Mouse (Mus musculus): ENCODE data around the gene Flywch1. TPM values are rescaled to one million over a fixed set of nuclear protein-coding genes. Genes with fewer than 3 reads are reported as not detected.
A peak's percentile ranks its signal among the peaks of the same experiment; 100 is the strongest.

Flywch1 gene
- polyA plus RNA-seq (2015; fragmentation: Nextera tagmentation; extraction: Ambion mirVana): 24.2 and 27.3 TPM in 2 replicates

DNA sequence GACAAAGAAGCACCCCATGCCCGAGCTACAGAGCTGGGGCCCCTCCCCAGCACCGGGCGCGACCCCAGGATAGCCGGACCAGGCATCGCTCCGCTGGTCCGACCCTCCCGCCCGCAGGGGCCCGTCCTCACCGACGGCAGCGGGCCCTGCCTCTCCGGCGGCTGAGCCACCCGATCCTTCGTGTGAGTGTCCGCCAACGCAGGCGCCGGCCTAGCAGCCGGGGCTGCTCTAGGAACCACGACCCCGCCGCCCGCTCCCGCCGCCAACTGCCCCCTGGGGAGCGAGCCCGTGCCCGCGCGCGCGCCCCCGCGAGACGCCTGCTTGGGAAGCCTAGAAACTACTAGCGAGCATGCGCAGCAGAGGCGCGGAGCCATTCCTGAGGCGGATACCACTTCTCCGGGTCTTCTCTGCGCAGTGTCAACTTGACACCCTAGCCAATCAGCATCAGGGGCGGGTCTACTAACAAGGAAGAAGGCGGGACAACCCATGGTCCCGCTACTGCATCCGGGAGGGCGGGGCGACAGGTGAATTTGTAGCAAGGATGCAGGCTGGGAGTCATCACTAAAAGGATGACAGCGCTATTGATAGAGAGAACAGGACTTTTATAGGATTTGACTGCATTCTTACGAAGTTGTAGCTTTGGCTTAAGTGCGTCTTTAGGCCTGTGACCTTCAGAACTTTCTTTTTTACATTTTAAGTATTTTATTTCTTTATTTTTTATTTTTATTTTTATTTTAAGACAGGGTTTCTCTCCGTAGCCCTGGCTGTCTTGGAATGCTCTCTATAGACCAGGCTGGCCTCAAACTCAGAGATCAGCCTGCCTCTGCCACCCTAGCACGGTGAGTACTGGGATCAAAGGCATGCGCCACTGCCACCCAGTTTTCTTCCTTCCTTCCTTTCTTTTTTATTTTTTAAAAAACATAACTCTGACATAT, at the start of gene Flywch1:
Gene Flywch1 (minus strand): TSS at position 319 of the 935 bp plus-strand sequence.
- TF ChIP-seq EP300 (optimal IDR thresholded peaks at IDR 0.05) (no peak), CTCF (IDR thresholded peaks at IDR 0.05; ENCODE audit: low read depth) (no peak; the same call in 1 of the 2 replicates)
- Histone ChIP-seq H3K4me3 (ENCODE audit: low read depth, low read length) (peak within 1 kb of the TSS; percentile 66), H3K36me3 (ENCODE audit: control insufficient read depth, insufficient read depth, low read length) (peaks cover 2% of the 10 kb centered on the region; the same call in 1 of the 2 replicates), H3K4me1 (replicated peaks; ENCODE audit: control insufficient read depth, insufficient read depth) (no peaks in the 10 kb centered on the region), H3K27ac (replicated peaks) (peak within 1 kb of the TSS; percentile 72), H3K9me3 (ENCODE audit: control insufficient read depth, low read length) (no peaks in the 10 kb centered on the region), H3K27me3 (ENCODE audit: control insufficient read depth, insufficient read depth, low read length) (no peaks in the 10 kb centered on the region), H3K9ac (ENCODE audit: low read length) (peak within 1 kb of the TSS; percentile 83), H3K4me2 (replicated peaks; ENCODE audit: low read depth) (peak within 1 kb of the TSS; percentile 80)
- ATAC-seq (ENCODE audit: low FRiP score, low TSS enrichment) (peak; percentile 98), DNase-seq (ENCODE audit: low spot score) (peak; percentile 97)
- WGBS: 3% methylated on average over 53 of the region's 58 CpGs

- no peak for ATAC-seq (ENCODE audit: low FRiP score, low TSS enrichment)
- Histone ChIP-seq H3K27me3 (ENCODE audit: control insufficient read depth, insufficient read depth, low read length) (no peaks in the 10 kb centered on the region), H3K9me3 (ENCODE audit: control insufficient read depth, low read length) (peaks cover 7% of the 10 kb centered on the region; the same call in 1 of the 2 replicates), H3K4me1 (replicated peaks; ENCODE audit: control insufficient read depth, insufficient read depth) (no peaks in the 10 kb centered on the region), H3K4me2 (replicated peaks; ENCODE audit: low read depth) (no peak overlapping the region), H3K36me3 (ENCODE audit: control insufficient read depth, insufficient read depth, low read length) (peaks cover 75% of the 10 kb centered on the region), H3K4me3 (ENCODE audit: low read depth, low read length) (no peak overlapping the region), H3K9ac (ENCODE audit: low read length) (no peak overlapping the region), H3K27ac (replicated peaks) (no peak overlapping the region)
- DNase-seq (ENCODE audit: low spot score): no peak
- no peak for TF ChIP-seq EP300 (optimal IDR thresholded peaks at IDR 0.05)
- TF ChIP-seq CTCF (IDR thresholded peaks at IDR 0.05; ENCODE audit: low read depth): no peak
- WGBS: 91% methylated on average over 5 of the region's 5 CpGs
Measured at GRCm38 (mm10) chr17:23820731-23821130, 49.3 kb upstream of the Flywch1 start.

GRCm38 (mm10) chr17:23819235-23819634, 47.8 kb upstream of the Flywch1 start:
- Histone ChIP-seq H3K27me3 (ENCODE audit: control insufficient read depth, insufficient read depth, low read length) (no peaks in the 10 kb centered on the region), H3K27ac (replicated peaks) (no peak overlapping the region), H3K36me3 (ENCODE audit: control insufficient read depth, insufficient read depth, low read length) (peaks cover 80% of the 10 kb centered on the region), H3K4me2 (replicated peaks; ENCODE audit: low read depth) (no peak overlapping the region), H3K4me1 (replicated peaks; ENCODE audit: control insufficient read depth, insufficient read depth) (no peaks in the 10 kb centered on the region), H3K4me3 (ENCODE audit: low read depth, low read length) (no peak overlapping the region), H3K9ac (ENCODE audit: low read length) (no peak overlapping the region), H3K9me3 (ENCODE audit: control insufficient read depth, low read length) (peaks cover 7% of the 10 kb centered on the region; the same call in 1 of the 2 replicates)
- 98% methylated on average over 25 of the region's 25 CpGs for WGBS
- TF ChIP-seq EP300 (optimal IDR thresholded peaks at IDR 0.05) (no peak), CTCF (IDR thresholded peaks at IDR 0.05; ENCODE audit: low read depth) (no peak)
- ATAC-seq (ENCODE audit: low FRiP score, low TSS enrichment) (no peak), DNase-seq (ENCODE audit: low spot score) (no peak)

GRCm38 (mm10) chr17:23818579-23818978, 47.2 kb upstream of the Flywch1 start:
- no peaks in the 10 kb centered on the region for H3K27me3 ChIP-seq (ENCODE audit: control insufficient read depth, insufficient read depth, low read length)
- ATAC-seq (ENCODE audit: low FRiP score, low TSS enrichment) (no peak), DNase-seq (ENCODE audit: low spot score) (no peak)
- WGBS: 98% methylated on average over 8 of the region's 8 CpGs
- no peak overlapping the region for H3K4me3 ChIP-seq (ENCODE audit: low read depth, low read length)
- peaks cover 7% of the 10 kb centered on the region; the same call in 1 of the 2 replicates for H3K9me3 ChIP-seq (ENCODE audit: control insufficient read depth, low read length)
- H3K9ac ChIP-seq (ENCODE audit: low read length): no peak overlapping the region
- TF ChIP-seq CTCF (IDR thresholded peaks at IDR 0.05; ENCODE audit: low read depth) (no peak), EP300 (optimal IDR thresholded peaks at IDR 0.05) (no peak)
- H3K4me1 ChIP-seq (replicated peaks; ENCODE audit: control insufficient read depth, insufficient read depth): no peaks in the 10 kb centered on the region
- no peak overlapping the region for H3K4me2 ChIP-seq (replicated peaks; ENCODE audit: low read depth)
- no peak overlapping the region for H3K27ac ChIP-seq (replicated peaks)
- peaks cover 82% of the 10 kb centered on the region for H3K36me3 ChIP-seq (ENCODE audit: control insufficient read depth, insufficient read depth, low read length)

DNA sequence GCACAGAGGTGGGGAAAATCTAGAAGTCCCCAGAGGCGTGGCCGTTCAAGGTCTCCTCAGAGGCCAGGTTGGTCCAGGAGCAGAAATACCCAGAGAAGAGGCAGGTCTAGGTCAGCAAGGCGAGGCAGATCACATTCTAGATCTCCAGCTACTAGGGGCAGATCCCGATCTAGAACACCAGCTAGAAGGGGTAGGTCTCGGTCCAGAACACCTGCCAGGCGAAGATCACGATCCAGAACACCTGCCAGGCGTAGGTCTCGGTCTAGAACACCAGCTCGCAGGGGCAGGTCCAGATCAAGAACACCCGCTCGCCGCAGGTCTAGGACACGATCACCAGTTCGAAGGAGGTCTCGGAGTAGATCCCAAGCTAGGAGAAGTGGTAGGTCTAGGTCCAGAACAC, 44.2 kb upstream of the Flywch1 start:
- H3K4me3 ChIP-seq (ENCODE audit: low read depth, low read length): no peak overlapping the region
- no peak for TF ChIP-seq EP300 (optimal IDR thresholded peaks at IDR 0.05)
- no peak for TF ChIP-seq CTCF (IDR thresholded peaks at IDR 0.05; ENCODE audit: low read depth)
- WGBS: 98% methylated on average over 16 of the region's 16 CpGs
- no peaks in the 10 kb centered on the region for H3K27me3 ChIP-seq (ENCODE audit: control insufficient read depth, insufficient read depth, low read length)
- no peaks in the 10 kb centered on the region for H3K4me1 ChIP-seq (replicated peaks; ENCODE audit: control insufficient read depth, insufficient read depth)
- ATAC-seq (ENCODE audit: low FRiP score, low TSS enrichment): no peak
- peaks cover 7% of the 10 kb centered on the region; the same call in 1 of the 2 replicates for H3K9me3 ChIP-seq (ENCODE audit: control insufficient read depth, low read length)
- H3K27ac ChIP-seq (replicated peaks): no peak overlapping the region
- DNase-seq (ENCODE audit: low spot score): no peak
- H3K4me2 ChIP-seq (replicated peaks; ENCODE audit: low read depth): no peak overlapping the region
- peaks cover 73% of the 10 kb centered on the region for H3K36me3 ChIP-seq (ENCODE audit: control insufficient read depth, insufficient read depth, low read length)
- H3K9ac ChIP-seq (ENCODE audit: low read length): no peak overlapping the region

GRCm38 (mm10) chr17:23807918-23808317, 36.5 kb upstream of the Flywch1 start:
- peaks cover 30% of the 10 kb centered on the region for H3K36me3 ChIP-seq (ENCODE audit: control insufficient read depth, insufficient read depth, low read length)
- H3K9ac ChIP-seq (ENCODE audit: low read length): no peak overlapping the region
- H3K27ac ChIP-seq (replicated peaks): no peak overlapping the region
- TF ChIP-seq EP300 (optimal IDR thresholded peaks at IDR 0.05): no peak
- no peak for TF ChIP-seq CTCF (IDR thresholded peaks at IDR 0.05; ENCODE audit: low read depth)
- H3K9me3 ChIP-seq (ENCODE audit: control insufficient read depth, low read length): no peaks in the 10 kb centered on the region
- no peak for DNase-seq (ENCODE audit: low spot score)
- ATAC-seq (ENCODE audit: low FRiP score, low TSS enrichment): no peak
- H3K4me1 ChIP-seq (replicated peaks; ENCODE audit: control insufficient read depth, insufficient read depth): peaks cover 3% of the 10 kb centered on the region; the same call in 1 of the 2 replicates
- no peaks in the 10 kb centered on the region for H3K27me3 ChIP-seq (ENCODE audit: control insufficient read depth, insufficient read depth, low read length)
- whole genome bisulfite sequencing: 82% methylated on average over 3 of the region's 3 CpGs
- no peak overlapping the region for H3K4me2 ChIP-seq (replicated peaks; ENCODE audit: low read depth)
- H3K4me3 ChIP-seq (ENCODE audit: low read depth, low read length): no peak overlapping the region
